In the genomic region with DNA sequence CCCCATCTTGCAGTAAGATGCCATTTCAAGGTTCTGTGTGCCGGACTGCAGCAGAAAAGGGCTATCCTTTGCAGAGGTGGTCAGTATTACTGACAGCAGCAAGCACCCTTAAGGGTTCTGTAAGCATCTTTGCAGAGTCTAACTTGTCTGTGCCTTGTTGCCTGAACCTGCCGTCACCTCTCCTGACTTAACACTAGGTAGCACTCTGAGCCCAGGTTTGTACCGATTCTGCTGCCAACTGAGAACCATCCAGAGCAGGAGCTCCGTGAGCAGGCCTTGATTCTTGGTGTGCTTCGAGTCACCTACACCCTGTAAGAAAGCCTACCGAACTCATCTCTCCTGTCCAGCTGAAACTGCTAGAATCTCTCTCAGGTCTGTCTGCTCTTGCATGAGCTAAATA, we compare ENCODE assay signal across 13 mouse cellular contexts. TPM values are rescaled to one million over a fixed set of nuclear protein-coding genes. Genes with fewer than 3 reads are reported as not detected.
DNase-seq lines count a peak whose midpoint lies in the region; ATAC-seq and TF ChIP-seq lines count a peak whose summit lies in the region.
"Had no signal": no experiment of that assay in that cellular context is flagged by ENCODE, and none has a peak within 500 bp of the region (broad histone marks: within the 10 kb centered on the region; RNA-seq: fewer than 3 reads in every experiment).

No protein-coding gene starts in this region.

- H3K4me1 ChIP-seq in small intestine, adult 2 months (ENCODE audit: control insufficient read depth, insufficient read depth, insufficient read length, low read length), result peaks cover 6% of the 10 kb centered on the region; the same call in 1 of the 2 replicates
- H3K4me1 ChIP-seq in forebrain, embryonic 14.5 days (ENCODE audit: control insufficient read depth, insufficient read depth, low read length), result no peaks in the 10 kb centered on the region
- no peaks in the 10 kb centered on the region for H3K4me1 ChIP-seq in forebrain, embryonic 10.5 days
- H3K4me1 ChIP-seq: heart, embryonic 13.5 days; neural tube, embryonic 12.5 days had no signal

- ATAC-seq in frontal cortex, adult (ENCODE audit: low TSS enrichment), result 0 out of 2 replicates have a peak, but pooled peaks have one; percentile 44
- no peak for ATAC-seq in forebrain, embryonic 14.5 days

- WGBS in small intestine, adult 2 months, result 65% methylated on average over 6 of the region's 6 CpGs
- WGBS in forebrain, embryonic 14.5 days, result 70% methylated on average over 6 of the region's 6 CpGs
- 75% methylated on average over 6 of the region's 6 CpGs for WGBS in forebrain, embryonic 10.5 days

- no peak for DNase-seq in frontal cortex, adult 2 months (ENCODE audit: extremely low spot score in 1 of 2, low spot score in 1 of 2)
- DNase-seq in lung, postnatal 36 days, result peak; percentile 12
- no peak for DNase-seq in lung, adult 18-20 months
- DNase-seq in cerebellum, postnatal 10 days, result peak; percentile 50 to 51
- DNase-seq in forebrain, embryonic 14.5 days (ENCODE audit: low spot score), result no peak
- DNase-seq in forebrain, embryonic 10.5 days (ENCODE audit: extremely low spot score, low spot score), result no peak
- DNase-seq: adrenal gland, adult 8-10 months; lung, postnatal 10 days; right cerebral cortex, postnatal 4 days had no signal

- no peaks in the 10 kb centered on the region for H3K27me3 ChIP-seq in small intestine, adult 2 months (ENCODE audit: control insufficient read depth, insufficient read depth, low read length)
- H3K27me3 ChIP-seq in forebrain, embryonic 14.5 days (replicated peaks; ENCODE audit: control insufficient read depth, insufficient read depth, low read length), result no peaks in the 10 kb centered on the region
- no peaks in the 10 kb centered on the region for H3K27me3 ChIP-seq in forebrain, embryonic 10.5 days (ENCODE audit: poor library complexity, severe bottlenecking)
- H3K27me3 ChIP-seq: heart, embryonic 13.5 days; neural tube, embryonic 12.5 days had no signal

- no peaks in the 10 kb centered on the region for H3K9me3 ChIP-seq in forebrain, embryonic 14.5 days (replicated peaks; ENCODE audit: control insufficient read depth, low read length)
- no peaks in the 10 kb centered on the region for H3K9me3 ChIP-seq in forebrain, embryonic 10.5 days
- H3K9me3 ChIP-seq: heart, embryonic 13.5 days; neural tube, embryonic 12.5 days had no signal

- TF ChIP-seq POLR2A in small intestine, adult 2 months (IDR thresholded peaks at IDR 0.05; ENCODE audit: low read depth, low read length), result no peak

- no peak overlapping the region for H3K27ac ChIP-seq in small intestine, adult 2 months (ENCODE audit: insufficient read depth, low read depth, low read length)
- no peak overlapping the region for H3K27ac ChIP-seq in forebrain, embryonic 14.5 days (ENCODE audit: low read depth, low read length)
- no peak overlapping the region for H3K27ac ChIP-seq in forebrain, embryonic 10.5 days
- H3K27ac ChIP-seq: heart, embryonic 13.5 days; neural tube, embryonic 12.5 days had no signal

- H3K4me2 ChIP-seq in forebrain, embryonic 14.5 days (ENCODE audit: low read length), result no peak overlapping the region
- H3K4me2 ChIP-seq: heart, embryonic 13.5 days; neural tube, embryonic 12.5 days had no signal

- peak; percentile 27; the same call in 1 of the 2 replicates for TF ChIP-seq CTCF in small intestine, adult 2 months (IDR thresholded peaks at IDR 0.05; ENCODE audit: extremely low read depth, insufficient read length, insufficient replicate concordance, low read depth, low read length)

- H3K4me3 ChIP-seq in small intestine, adult 2 months (ENCODE audit: low read depth, low read length), result no peak overlapping the region
- no peak overlapping the region for H3K4me3 ChIP-seq in forebrain, embryonic 14.5 days (ENCODE audit: low read depth, low read length)
- H3K4me3 ChIP-seq in forebrain, embryonic 10.5 days, result no peak overlapping the region
- H3K4me3 ChIP-seq: heart, embryonic 13.5 days; neural tube, embryonic 12.5 days had no signal

- H3K36me3 ChIP-seq in small intestine, adult 2 months (ENCODE audit: control insufficient read depth, insufficient read depth, low read length), result no peaks in the 10 kb centered on the region
- no peaks in the 10 kb centered on the region for H3K36me3 ChIP-seq in forebrain, embryonic 14.5 days (ENCODE audit: control insufficient read depth, insufficient read depth, low read length)
- H3K36me3 ChIP-seq in forebrain, embryonic 10.5 days (replicated peaks), result peaks cover 5% of the 10 kb centered on the region
- H3K36me3 ChIP-seq: heart, embryonic 13.5 days; neural tube, embryonic 12.5 days had no signal

- no peak overlapping the region for H3K9ac ChIP-seq in forebrain, embryonic 14.5 days (ENCODE audit: low read length)
- H3K9ac ChIP-seq: heart, embryonic 13.5 days; neural tube, embryonic 12.5 days had no signal

RNA-seq across cellular contexts. Expression of a gene that starts 22.8 kb away (rescaled TPM):
- polyA plus RNA-seq in frontal cortex, adult 2 months (2012; rRNA removed), result 30.8 and 33.5 TPM in 2 replicates
- 5.9 and 10.2 TPM in 2 replicates for polyA plus RNA-seq in small intestine, adult 2 months (2012; rRNA removed)
- polyA plus RNA-seq in forebrain, embryonic 14.5 days (2014; fragmentation: Nextera tagmentation; extraction: Ambion mirVana), result 73.0 and 83.6 TPM in 2 replicates
- polyA plus RNA-seq in forebrain, embryonic 10.5 days (2016; fragmentation: Nextera tagmentation; extraction: Ambion mirVana), result 79.6 and 83.0 TPM in 2 replicates

Comparison
In these comparisons a context has a peak if more than half of its experiments do, and no peak if none do; other contexts are left out.
1. DNase-seq: peak in lung, postnatal 36 days (single experiment) and cerebellum, postnatal 10 days (2 of 2); none in frontal cortex, adult 2 months (0 of 2), lung, adult 18-20 months (0 of 2), forebrain, embryonic 14.5 days (single experiment) and forebrain, embryonic 10.5 days (single experiment).